Mouse (Mus musculus) cortical plate, adult 2 months (tissue): ENCODE results near the gene Siae. TPM values are rescaled to one million over a fixed set of nuclear protein-coding genes. Genes with fewer than 3 reads are reported as not detected.
A peak's percentile ranks its signal among the peaks of the same experiment; 100 is the strongest.

Experiments used
- H3K27ac ChIP-seq: fragments of 200-500 bp; 2 replicates; pipeline ENCODE4 v1.5.1; 2012; ENCODE audit warnings: low read length, control low read depth, inconsistent platforms; ENCODE audit not compliant: insufficient read depth
- H3K4me1 ChIP-seq: fragments of 200-500 bp; 2 replicates; pipeline ENCODE4 v1.6.1; 2011; ENCODE audit warnings: low read length; ENCODE audit not compliant: control insufficient read depth, insufficient read depth
- H3K4me3 ChIP-seq: fragments of 200-500 bp; 2 replicates; pipeline ENCODE4 v1.5.1; 2011; ENCODE audit warnings: mild to moderate bottlenecking, low read length, control low read depth; ENCODE audit not compliant: insufficient read depth
- CTCF ChIP-seq: fragments of 200-500 bp; IDR thresholded peaks from 2 replicates; pipeline ENCODE4 v1.5.1; 2011; ENCODE audit warnings: mild to moderate bottlenecking, control low read depth, low read length; ENCODE audit not compliant: insufficient read depth; ENCODE audit errors: extremely low read depth
- POLR2A ChIP-seq: fragments of 200-500 bp; IDR thresholded peaks from 2 replicates; pipeline ENCODE4 v1.6.1; 2011; ENCODE audit warnings: mild to moderate bottlenecking, low read length, control low read depth; ENCODE audit not compliant: insufficient read depth; ENCODE audit errors: extremely low read depth
- polyA plus RNA-seq: library from polyadenylated mRNA; depleted of rRNA; stranded (reverse); fragments of >200 nt; gene quantifications from 2 replicates; pipeline ENCODE4 v1.2.3, GENCODE M21; 2012

Siae gene
- polyA plus RNA-seq, 1 experiment, result 22.2 TPM

DNA sequence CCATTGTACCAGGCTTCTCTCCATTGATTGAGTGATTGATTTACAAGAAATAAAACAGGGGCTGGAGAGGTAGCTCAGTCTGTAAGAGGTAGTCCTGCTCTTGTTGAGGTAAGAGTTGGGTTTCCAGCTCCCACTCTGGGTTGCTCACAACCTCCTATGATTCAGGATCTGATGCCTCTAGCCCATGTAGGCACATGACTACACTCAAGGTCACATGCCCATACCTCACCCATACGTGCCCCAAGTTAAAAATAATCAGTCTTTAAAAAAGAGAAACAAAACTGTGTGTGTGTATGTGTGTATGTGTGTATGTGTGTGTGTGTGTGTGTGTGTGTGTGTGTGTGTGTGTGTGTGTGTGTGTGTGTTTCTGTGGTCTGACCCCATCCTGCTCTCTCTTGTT lies 40.1 kb downstream of the Siae start:
- TF ChIP-seq POLR2A (no peak), CTCF (no peak)
- H3K4me3 ChIP-seq, result no peak overlapping the region
- no peaks in the 10 kb centered on the region for H3K4me1 ChIP-seq
- no peak overlapping the region for H3K27ac ChIP-seq

DNA sequence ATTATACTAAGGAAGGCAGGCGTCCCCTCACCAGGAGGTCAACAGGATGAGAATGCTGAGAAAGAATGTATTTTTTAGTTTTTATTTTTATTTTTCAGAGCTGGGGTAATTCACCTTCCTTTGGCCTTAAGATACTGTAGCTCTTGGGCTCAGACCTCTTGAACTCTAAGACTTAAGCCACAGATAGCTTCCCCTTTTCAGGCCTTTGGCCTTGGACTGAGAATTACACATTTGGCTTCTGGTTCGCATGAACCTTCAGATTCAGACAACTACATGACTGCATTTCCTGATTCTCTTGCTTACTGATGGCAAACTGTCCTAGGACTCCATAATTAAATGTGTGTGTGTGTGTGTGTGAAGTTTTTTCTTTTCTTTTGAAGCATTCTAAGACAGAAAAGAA lies 43.1 kb downstream of the Siae start:
- Histone ChIP-seq H3K4me3 (no peak overlapping the region), H3K4me1 (no peaks in the 10 kb centered on the region), H3K27ac (no peak overlapping the region)
- TF ChIP-seq POLR2A (no peak), CTCF (no peak)

DNA sequence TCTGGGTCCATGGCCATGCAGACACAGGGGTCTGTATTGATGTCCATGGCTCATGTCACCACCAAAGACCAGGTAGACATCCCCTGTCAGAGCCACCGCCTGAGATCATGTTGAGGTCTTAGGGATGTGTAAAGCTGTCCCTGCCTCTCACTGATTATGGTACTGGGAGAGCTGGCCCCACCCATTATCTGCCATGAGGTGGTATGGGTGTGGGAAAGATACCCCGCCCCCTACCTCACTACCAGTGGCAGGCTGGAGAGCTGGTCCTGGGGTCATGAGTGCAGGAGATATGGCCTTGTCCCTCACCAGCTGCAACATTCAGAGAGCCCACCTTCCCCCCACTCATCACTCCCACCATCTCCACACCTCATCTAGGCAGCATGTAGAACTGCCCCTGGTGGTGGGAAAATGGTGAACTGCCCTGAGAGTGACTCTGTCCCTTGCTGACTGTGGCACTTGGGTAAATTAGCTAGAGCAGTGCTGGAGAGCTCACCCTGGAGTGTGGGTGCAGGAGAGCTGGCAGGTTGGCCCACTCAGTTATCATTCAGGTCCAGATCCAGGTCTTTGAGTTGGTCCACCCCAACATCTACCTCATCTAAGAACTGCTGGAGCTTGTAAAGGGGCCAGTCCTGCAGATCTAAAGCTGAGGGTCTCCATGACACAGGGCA lies 45.2 kb downstream of the Siae start:
- Histone ChIP-seq H3K27ac (no peak overlapping the region), H3K4me1 (no peaks in the 10 kb centered on the region), H3K4me3 (no peak overlapping the region)
- no peak for TF ChIP-seq POLR2A
- no peak for TF ChIP-seq CTCF

DNA sequence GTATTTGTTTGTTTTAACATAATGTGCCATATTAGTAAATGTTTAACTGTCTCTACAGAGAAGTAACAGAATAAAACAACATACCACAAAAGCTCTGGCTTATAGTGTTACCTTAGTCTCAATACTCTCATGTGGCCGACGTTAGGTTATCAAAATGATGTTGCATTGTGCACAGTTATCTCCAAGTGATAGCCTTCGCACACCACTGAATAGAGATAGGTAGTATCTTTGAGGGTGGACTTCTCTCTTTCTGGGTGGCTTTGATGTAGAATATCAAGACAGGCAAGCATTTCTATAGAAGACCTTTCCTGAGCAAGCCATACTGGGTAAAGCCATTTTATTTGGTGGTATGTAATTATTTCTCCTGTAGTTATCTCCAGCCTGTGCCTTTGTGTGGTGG lies 49.6 kb downstream of the Siae start:
- no peak for TF ChIP-seq POLR2A
- TF ChIP-seq CTCF, result no peak
- Histone ChIP-seq H3K4me1 (no peaks in the 10 kb centered on the region), H3K4me3 (no peak overlapping the region), H3K27ac (no peak overlapping the region)

DNA sequence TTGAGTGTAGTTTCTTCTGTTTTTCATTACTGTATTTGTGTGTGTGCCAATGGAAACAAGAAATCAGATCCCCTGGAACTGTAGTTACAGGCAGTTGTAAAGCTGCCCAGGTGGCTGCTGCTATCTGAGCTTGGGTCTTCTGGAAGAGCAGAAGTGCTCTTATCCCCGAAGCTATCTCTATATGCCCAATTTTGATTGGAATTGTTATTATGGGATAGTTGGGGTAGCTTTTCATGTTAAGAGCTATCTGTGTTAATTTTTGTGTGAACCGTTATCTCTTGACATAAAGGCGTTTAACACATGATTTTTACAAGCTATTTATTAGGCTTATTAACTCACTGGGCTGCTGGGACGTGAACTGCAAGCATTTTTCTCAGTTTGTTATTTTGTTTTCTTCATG lies 54.1 kb downstream of the Siae start:
- TF ChIP-seq CTCF, result no peak
- TF ChIP-seq POLR2A, result no peak
- no peak overlapping the region for H3K27ac ChIP-seq
- H3K4me1 ChIP-seq, result no peaks in the 10 kb centered on the region; the same call in 1 of the 2 replicates
- no peak overlapping the region for H3K4me3 ChIP-seq

DNA sequence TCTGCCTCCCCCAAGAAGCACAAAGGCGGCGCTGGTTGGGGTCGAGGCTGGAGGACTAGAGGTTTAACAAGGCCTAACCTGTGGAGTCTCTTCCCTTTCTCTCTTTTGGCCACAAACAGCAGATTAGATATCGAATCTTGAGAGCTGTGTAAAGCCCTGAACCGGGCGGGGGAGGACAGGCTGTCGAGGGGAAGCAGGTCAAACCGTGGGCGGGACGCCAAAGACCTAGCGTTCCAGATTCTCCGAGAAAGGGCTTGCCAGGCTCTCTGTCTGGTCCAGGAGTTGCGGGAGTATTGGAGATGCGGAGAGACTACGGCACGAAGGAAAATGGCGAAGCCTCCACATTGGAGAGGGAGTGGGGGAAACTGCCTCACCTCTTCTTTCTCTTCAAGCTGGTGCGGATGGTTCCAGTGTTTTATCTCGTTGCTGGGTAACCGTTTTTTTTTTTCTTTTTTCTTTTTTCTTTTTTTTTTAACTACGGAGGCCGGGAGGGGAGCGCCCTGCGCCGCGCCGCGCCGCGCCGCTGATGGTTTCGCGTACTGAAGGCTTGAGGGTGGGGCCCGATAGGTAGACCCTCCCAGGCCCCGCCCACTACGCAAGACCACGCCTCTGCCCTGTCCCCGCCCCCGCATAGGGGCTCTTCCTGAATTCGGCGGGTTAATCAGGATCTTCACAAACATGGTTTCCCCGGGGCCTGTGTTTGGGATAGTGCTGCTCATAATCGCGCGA lies 57.8 kb downstream of the Siae start, which contains the start of gene Spa17:
Gene Spa17, minus strand, starts transcription at position 541 of the 729 bp plus-strand sequence.
- peak within 1 kb of the TSS; percentile 60 for H3K4me3 ChIP-seq
- H3K4me1 ChIP-seq, result peaks cover 2% of the 10 kb centered on the region; the same call in 1 of the 2 replicates
- H3K27ac ChIP-seq, result peak within 1 kb of the TSS; percentile 74
- TF ChIP-seq POLR2A, result peak; percentile 72
- TF ChIP-seq CTCF, result no peak

DNA sequence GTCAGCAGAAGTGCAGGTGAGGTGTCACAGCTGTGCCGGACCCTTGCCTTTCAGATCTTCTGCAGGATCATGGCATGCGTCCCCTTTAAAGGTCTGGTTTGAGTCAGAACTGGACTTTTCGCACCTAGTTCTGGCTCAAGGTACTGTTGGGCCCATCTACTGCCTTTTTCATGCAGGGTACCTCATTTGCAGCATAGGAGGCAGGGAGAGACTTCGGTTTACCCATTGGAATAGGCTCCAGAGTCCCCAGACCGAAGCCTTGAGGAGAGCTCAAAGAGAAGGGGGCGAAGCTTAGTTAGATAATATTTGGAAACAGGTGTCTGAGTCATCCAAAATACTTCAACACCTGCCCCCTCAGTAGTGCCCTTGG lies 58.4 kb downstream of the Siae start:
- no peak for TF ChIP-seq POLR2A
- no peak for TF ChIP-seq CTCF
- Histone ChIP-seq H3K4me1 (peaks cover 2% of the 10 kb centered on the region; the same call in 1 of the 2 replicates), H3K4me3 (peak overlapping the region; percentile 60), H3K27ac (peak overlapping the region; percentile 36)

DNA sequence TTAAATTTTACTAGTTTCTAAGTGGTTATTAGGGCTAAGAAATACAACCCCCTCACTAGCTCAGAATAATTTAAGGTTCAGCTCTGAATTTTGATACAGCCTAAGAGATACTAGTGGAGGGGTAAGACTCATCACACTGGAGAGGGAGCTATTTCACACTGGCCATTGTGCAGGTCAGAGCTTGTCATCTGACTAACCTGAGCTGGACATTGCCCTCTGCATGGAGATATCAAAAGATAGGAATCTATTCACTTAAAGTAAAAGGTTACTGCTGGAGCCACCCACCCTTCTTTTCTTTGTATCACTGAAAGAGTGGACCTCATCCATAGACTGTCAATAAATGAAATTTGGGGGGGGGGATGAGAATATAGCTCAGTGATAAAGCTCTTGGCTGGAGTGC lies 58.8 kb downstream of the Siae start:
- H3K27ac ChIP-seq, result peak overlapping the region; percentile 36
- H3K4me1 ChIP-seq, result peaks cover 2% of the 10 kb centered on the region; the same call in 1 of the 2 replicates
- H3K4me3 ChIP-seq, result peak overlapping the region; percentile 60; the same call in 1 of the 2 replicates
- TF ChIP-seq CTCF (no peak), POLR2A (no peak)

DNA sequence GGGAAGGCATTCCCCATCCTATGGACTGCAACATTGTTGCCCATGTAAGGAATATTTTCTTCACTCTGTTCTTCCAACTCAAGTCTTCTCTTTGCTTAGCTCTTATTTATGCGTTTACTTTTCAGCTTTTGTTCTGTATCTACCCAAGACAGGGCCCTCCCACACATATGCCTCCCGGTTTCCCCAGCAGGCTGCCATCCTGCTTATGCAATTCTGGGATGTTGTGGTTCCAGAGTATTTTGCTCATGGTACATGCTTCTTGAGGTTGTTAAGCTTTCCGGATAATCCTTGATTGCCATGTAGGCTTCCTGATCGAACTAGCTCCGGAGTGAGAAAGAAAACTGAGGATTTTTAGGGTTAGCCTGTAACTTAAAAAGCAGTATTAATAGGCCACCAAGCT lies 59.7 kb downstream of the Siae start:
- Histone ChIP-seq H3K4me3 (no peak overlapping the region), H3K4me1 (peaks cover 2% of the 10 kb centered on the region; the same call in 1 of the 2 replicates), H3K27ac (peak overlapping the region; percentile 21; the same call in 1 of the 2 replicates)
- TF ChIP-seq CTCF, result no peak
- no peak for TF ChIP-seq POLR2A

DNA sequence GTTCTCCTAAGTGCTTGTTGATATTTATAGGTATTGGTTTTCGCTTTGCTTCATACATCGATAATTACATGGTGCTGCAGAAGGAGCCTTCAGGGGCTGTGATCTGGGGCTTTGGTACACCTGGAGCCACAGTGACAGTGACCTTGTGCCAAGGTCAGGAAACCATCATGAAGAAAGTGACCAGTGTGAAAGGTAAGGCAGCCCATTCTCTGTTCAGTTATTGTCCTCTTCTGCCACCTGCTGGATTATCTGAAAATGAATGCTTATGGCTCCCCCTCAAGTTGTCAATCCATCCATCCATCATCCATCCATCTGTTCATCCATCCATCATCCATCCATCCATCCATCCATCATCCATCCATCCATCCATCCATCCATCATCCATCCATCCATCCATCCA lies 61.3 kb downstream of the Siae start:
- Histone ChIP-seq H3K27ac (no peak overlapping the region), H3K4me3 (no peak overlapping the region), H3K4me1 (peaks cover 3% of the 10 kb centered on the region; the same call in 1 of the 2 replicates)
- TF ChIP-seq CTCF (peak; percentile 60), POLR2A (no peak)
